Mouse (Mus musculus): ENCODE data around the gene Tex13c2.

DNA sequence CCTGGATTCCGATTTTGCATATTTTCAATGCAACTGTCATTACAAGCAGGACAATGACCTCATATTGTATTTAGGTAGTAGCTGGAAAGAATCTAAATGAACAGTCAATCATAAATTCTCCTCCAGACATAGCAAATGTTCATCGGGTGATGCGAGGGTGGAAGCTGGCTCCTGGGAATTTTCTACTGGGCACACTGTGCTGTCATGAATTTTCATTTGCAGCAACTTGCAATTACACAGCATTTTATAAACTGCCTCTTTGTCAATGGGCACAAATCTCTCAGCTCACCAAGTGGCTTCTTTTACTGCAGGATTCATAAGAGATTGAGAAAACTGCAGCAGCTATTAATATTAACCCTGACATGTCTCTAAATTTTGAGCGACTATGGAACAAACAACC lies 41.2 kb downstream of the Tex13c2 start:
- TF ChIP-seq CTCF (IDR thresholded peaks at IDR 0.05; ENCODE audit: low read depth) (no peak), EP300 (optimal IDR thresholded peaks at IDR 0.05) (no peak)
